Mouse (Mus musculus) liver, embryonic 13.5 days (tissue): ENCODE data around the gene Kctd21. TPM values are rescaled to one million over a fixed set of nuclear protein-coding genes. Genes with fewer than 3 reads are reported as not detected.
A peak's percentile ranks its signal among the peaks of the same experiment; 100 is the strongest.

ENCODE experiments used
- ATAC-seq: fragments of 200-750 bp; cut with Nextera tagmentation; 2 replicates; pipeline ENCODE4 v1.8.0; 2017; ENCODE audit warnings: low read depth, mild to moderate bottlenecking, moderate number of reproducible peaks, moderate library complexity
- DNase-seq: peaks from one replicate; pipeline ENCODE4 v3.0.0; 2022
- H3K27ac ChIP-seq: fragments of 300-500 bp; sonication (generic); 2 replicates; pipeline ENCODE4 v1.5.1; 2015; ENCODE audit warnings: moderate library complexity, mild to moderate bottlenecking, inconsistent platforms
- H3K27me3 ChIP-seq: fragments of 300-500 bp; sonication (generic); 2 replicates; pipeline ENCODE4 v1.6.1; 2015; ENCODE audit warnings: mild to moderate bottlenecking, inconsistent platforms
- H3K36me3 ChIP-seq: fragments of 300-500 bp; sonication (generic); 2 replicates; pipeline ENCODE4 v1.6.1; 2015; ENCODE audit warnings: mild to moderate bottlenecking, inconsistent platforms
- H3K4me1 ChIP-seq: fragments of 300-500 bp; sonication (generic); replicated peaks from 2 replicates; pipeline ENCODE4 v1.6.1; 2015; ENCODE audit warnings: inconsistent platforms
- H3K4me2 ChIP-seq: fragments of 300-500 bp; sonication (generic); 2 replicates; pipeline ENCODE4 v1.6.1; 2015; ENCODE audit warnings: inconsistent platforms, mild to moderate bottlenecking, moderate library complexity
- H3K4me3 ChIP-seq: fragments of 300-500 bp; sonication (generic); replicated peaks from 2 replicates; pipeline ENCODE4 v1.5.1; 2015; ENCODE audit warnings: mild to moderate bottlenecking, inconsistent platforms
- H3K9ac ChIP-seq: fragments of 300-500 bp; sonication (generic); 2 replicates; pipeline ENCODE4 v1.6.1; 2015; ENCODE audit warnings: mild to moderate bottlenecking, inconsistent platforms
- H3K9me3 ChIP-seq: fragments of 300-500 bp; sonication (generic); replicated peaks from 2 replicates; pipeline ENCODE4 v1.6.1; 2016; ENCODE audit warnings: inconsistent platforms
- WGBS: fragments of 180-500 bp; shearing (Covaris S2); methylation state at CpG from one replicate; pipeline ENCODE4 v1.1.7; 2015; ENCODE audit not compliant: insufficient replicate concordance; 5-methylcytosine and 5-hydroxymethylcytosine counted together
- polyA plus RNA-seq: library from polyadenylated mRNA; unstranded; fragments of >200 nt; fragmentation: Nextera tagmentation; extraction: Ambion mirVana; gene quantifications from 2 replicates; pipeline ENCODE4 v1.2.1, GENCODE M21; 2015

The Kctd21 gene
- polyA plus RNA-seq = 0.92 and 1.0 TPM in 2 replicates

DNA sequence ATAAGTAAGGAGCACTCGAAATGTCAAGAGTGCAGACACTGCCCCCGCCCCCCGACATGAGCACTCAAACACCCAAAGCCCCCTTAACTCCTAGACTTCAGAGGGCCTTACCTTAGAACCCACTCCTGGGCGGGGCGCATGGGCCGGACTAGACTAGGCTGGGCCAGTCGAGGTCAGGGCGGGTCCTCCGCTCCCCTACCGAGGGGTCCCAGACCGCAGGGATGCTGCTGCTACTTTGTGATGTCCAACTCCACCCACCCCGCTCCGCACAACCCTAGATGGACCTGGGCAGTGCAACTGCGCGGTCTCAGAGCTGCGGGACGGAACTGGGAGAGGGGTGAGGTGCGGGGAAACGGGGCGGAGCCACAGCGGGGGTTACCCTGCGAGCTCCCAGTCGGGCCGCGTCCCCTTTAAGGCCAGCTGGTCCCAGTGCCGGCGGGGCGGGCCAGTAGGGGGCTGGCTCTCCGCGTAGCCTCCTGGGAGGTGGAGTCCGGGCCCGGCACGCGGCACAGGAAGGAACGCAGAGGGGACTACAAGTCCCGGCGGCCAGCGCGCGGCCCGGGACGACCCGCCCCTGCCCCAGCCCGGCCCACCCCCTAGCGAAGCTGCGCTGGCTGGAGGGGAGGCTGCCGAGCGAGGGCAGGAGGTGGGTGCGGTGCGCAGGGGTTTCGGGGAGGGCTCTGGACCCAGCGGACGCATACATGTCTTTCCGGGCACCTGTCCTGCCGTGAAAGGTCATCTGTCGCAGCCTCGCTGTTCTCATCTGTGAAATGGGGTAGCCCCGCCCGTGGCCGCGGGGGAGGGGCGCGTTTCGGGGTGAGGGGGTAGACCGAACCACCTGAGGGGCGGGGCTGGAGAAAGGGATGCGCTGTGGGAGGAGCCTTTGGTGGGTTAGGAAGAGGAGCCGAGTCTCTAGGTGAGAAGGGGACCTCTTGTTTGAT, at the start of gene Kctd21, which contains the start of gene Usp35:
TSS of gene Kctd21 (plus strand) at position 602 of the 941 bp plus-strand sequence.
TSS of gene Usp35 (minus strand) at position 295 of the 941 bp plus-strand sequence.
- WGBS = 2% methylated on average over 63 of the region's 68 CpGs
- Histone ChIP-seq H3K27me3 (peaks cover 26% of the 10 kb centered on the region), H3K9ac (peak within 1 kb of the TSS; percentile 77), H3K27ac (0 out of 2 replicates have a peak within 1 kb of the TSS, but pooled peaks have one; percentile 18), H3K9me3 (no peaks in the 10 kb centered on the region), H3K4me2 (peak within 1 kb of the TSS; percentile 94), H3K4me3 (peak within 1 kb of the TSS; percentile 79), H3K36me3 (no peaks in the 10 kb centered on the region), H3K4me1 (peaks cover 33% of the 10 kb centered on the region)
- ATAC-seq = peak; percentile 99
- DNase-seq = peak; percentile 92

DNA sequence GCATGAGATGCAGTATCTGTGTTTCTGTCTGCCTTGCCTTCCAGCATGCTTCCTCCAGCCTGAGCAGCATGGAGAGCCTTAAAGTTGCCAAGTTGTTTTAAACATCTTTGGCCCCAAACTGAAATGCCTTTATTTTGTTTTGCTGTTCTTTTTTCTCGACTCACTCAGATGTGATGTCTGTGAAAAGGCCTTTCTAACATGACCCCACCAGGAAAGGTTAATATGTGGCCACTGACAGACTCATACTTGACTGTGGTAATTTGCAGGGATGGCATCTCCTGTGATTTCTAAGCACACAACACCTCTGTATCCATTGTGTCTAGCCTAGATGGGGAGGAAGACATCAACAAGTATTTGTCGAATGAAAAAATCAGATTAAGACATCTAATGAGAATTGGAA, 35.1 kb upstream of the Kctd21 start:
- DNase-seq (no peak), ATAC-seq (no peak)
- Histone ChIP-seq H3K27ac (no peak overlapping the region), H3K27me3 (no peaks in the 10 kb centered on the region), H3K4me2 (no peak overlapping the region), H3K4me1 (no peaks in the 10 kb centered on the region), H3K36me3 (peaks cover 10% of the 10 kb centered on the region; the same call in 1 of the 2 replicates), H3K9ac (no peak overlapping the region), H3K4me3 (no peak overlapping the region), H3K9me3 (no peaks in the 10 kb centered on the region)
- whole genome bisulfite sequencing = 46% methylated on average over 2 of the region's 2 CpGs

GRCm38 (mm10) chr7:97297466-97297865, 34.7 kb upstream of the Kctd21 start:
- WGBS = 4% methylated on average over 2 of the region's 2 CpGs
- DNase-seq (peak; percentile 41), ATAC-seq (no peak)
- Histone ChIP-seq H3K9ac (no peak overlapping the region), H3K4me1 (no peaks in the 10 kb centered on the region), H3K4me3 (no peak overlapping the region), H3K36me3 (peaks cover 14% of the 10 kb centered on the region), H3K9me3 (no peaks in the 10 kb centered on the region), H3K27ac (no peak overlapping the region), H3K27me3 (no peaks in the 10 kb centered on the region), H3K4me2 (no peak overlapping the region)

- ATAC-seq (no peak), DNase-seq (no peak)
- no peak overlapping the region for H3K4me3 ChIP-seq
- H3K9ac ChIP-seq = no peak overlapping the region
- no peak overlapping the region for H3K4me2 ChIP-seq
- H3K36me3 ChIP-seq = peaks cover 19% of the 10 kb centered on the region
- no peaks in the 10 kb centered on the region for H3K4me1 ChIP-seq
- no peaks in the 10 kb centered on the region for H3K9me3 ChIP-seq
- no peak overlapping the region for H3K27ac ChIP-seq
- no peaks in the 10 kb centered on the region for H3K27me3 ChIP-seq
- 74% methylated on average over 2 of the region's 2 CpGs for WGBS
Observed at GRCm38 (mm10) chr7:97298279-97298678, 33.8 kb upstream of the Kctd21 start.

DNA sequence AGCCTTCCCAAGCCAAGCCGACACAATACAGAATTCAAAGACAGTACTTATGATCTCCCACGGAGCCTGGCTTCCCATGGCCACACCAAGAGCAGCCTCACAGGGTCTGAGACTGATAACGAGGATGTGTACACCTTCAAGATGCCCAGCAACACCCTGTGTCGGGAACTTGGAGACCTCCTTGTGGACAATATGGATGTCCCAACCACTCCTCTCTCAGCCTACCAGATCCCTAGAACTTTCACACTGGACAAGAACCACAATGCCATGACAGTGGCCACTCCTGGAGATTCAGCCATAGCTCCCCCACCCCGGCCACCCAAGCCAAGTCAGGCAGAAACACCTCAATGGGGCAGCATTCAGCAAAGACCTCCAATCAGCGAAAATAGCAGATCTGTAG, 33.2 kb upstream of the Kctd21 start:
- Histone ChIP-seq H3K4me3 (no peak overlapping the region), H3K9me3 (no peaks in the 10 kb centered on the region), H3K36me3 (peaks cover 25% of the 10 kb centered on the region), H3K27ac (no peak overlapping the region), H3K27me3 (no peaks in the 10 kb centered on the region), H3K4me1 (no peaks in the 10 kb centered on the region), H3K9ac (no peak overlapping the region), H3K4me2 (no peak overlapping the region)
- 75% methylated on average over 6 of the region's 6 CpGs for WGBS
- ATAC-seq (no peak), DNase-seq (no peak)

GRCm38 (mm10) chr7:97300914-97301313, 31.2 kb upstream of the Kctd21 start:
- H3K4me1 ChIP-seq = 0 out of 2 replicates have a peak, but pooled peaks cover 6% of the 10 kb centered on the region
- no peak for DNase-seq
- H3K9ac ChIP-seq = no peak overlapping the region
- no peak overlapping the region for H3K27ac ChIP-seq
- H3K4me2 ChIP-seq = no peak overlapping the region
- no peak for ATAC-seq
- 26% methylated on average over 2 of the region's 2 CpGs for WGBS
- H3K27me3 ChIP-seq = no peaks in the 10 kb centered on the region
- no peak overlapping the region for H3K4me3 ChIP-seq
- peaks cover 38% of the 10 kb centered on the region for H3K36me3 ChIP-seq
- no peaks in the 10 kb centered on the region for H3K9me3 ChIP-seq

GRCm38 (mm10) chr7:97301321-97301720, 30.8 kb upstream of the Kctd21 start:
- H3K4me2 ChIP-seq = no peak overlapping the region
- H3K9me3 ChIP-seq = no peaks in the 10 kb centered on the region
- H3K27me3 ChIP-seq = no peaks in the 10 kb centered on the region
- 0 out of 2 replicates have a peak, but pooled peaks cover 6% of the 10 kb centered on the region for H3K4me1 ChIP-seq
- ATAC-seq (no peak), DNase-seq (no peak)
- H3K27ac ChIP-seq = no peak overlapping the region
- 73% methylated on average over 8 of the region's 8 CpGs for WGBS
- no peak overlapping the region for H3K9ac ChIP-seq
- no peak overlapping the region for H3K4me3 ChIP-seq
- H3K36me3 ChIP-seq = peaks cover 38% of the 10 kb centered on the region

- Histone ChIP-seq H3K4me3 (no peak overlapping the region), H3K9ac (no peak overlapping the region), H3K27ac (no peak overlapping the region), H3K27me3 (no peaks in the 10 kb centered on the region), H3K4me2 (no peak overlapping the region), H3K9me3 (no peaks in the 10 kb centered on the region), H3K4me1 (0 out of 2 replicates have a peak, but pooled peaks cover 6% of the 10 kb centered on the region), H3K36me3 (peaks cover 38% of the 10 kb centered on the region)
- 64% methylated on average over 4 of the region's 4 CpGs for WGBS
- ATAC-seq (no peak), DNase-seq (no peak)
Observed at GRCm38 (mm10) chr7:97302261-97302660, 29.9 kb upstream of the Kctd21 start.

- Histone ChIP-seq H3K27ac (no peak overlapping the region), H3K36me3 (peaks cover 38% of the 10 kb centered on the region), H3K9ac (no peak overlapping the region), H3K4me1 (0 out of 2 replicates have a peak, but pooled peaks cover 6% of the 10 kb centered on the region), H3K4me3 (no peak overlapping the region), H3K27me3 (no peaks in the 10 kb centered on the region), H3K4me2 (no peak overlapping the region), H3K9me3 (no peaks in the 10 kb centered on the region)
- DNase-seq (no peak), ATAC-seq (no peak)
- WGBS = 71% methylated on average over 4 of the region's 4 CpGs
Observed at GRCm38 (mm10) chr7:97302876-97303275, 29.3 kb upstream of the Kctd21 start.

GRCm38 (mm10) chr7:97303614-97304013, 28.5 kb upstream of the Kctd21 start:
- DNase-seq (no peak), ATAC-seq (no peak)
- Histone ChIP-seq H3K27ac (no peak overlapping the region), H3K4me1 (0 out of 2 replicates have a peak, but pooled peaks cover 6% of the 10 kb centered on the region), H3K27me3 (no peaks in the 10 kb centered on the region), H3K4me2 (no peak overlapping the region), H3K9me3 (no peaks in the 10 kb centered on the region), H3K4me3 (no peak overlapping the region), H3K36me3 (peaks cover 43% of the 10 kb centered on the region), H3K9ac (no peak overlapping the region)
- WGBS = 62% methylated on average over 2 of the region's 2 CpGs

DNA sequence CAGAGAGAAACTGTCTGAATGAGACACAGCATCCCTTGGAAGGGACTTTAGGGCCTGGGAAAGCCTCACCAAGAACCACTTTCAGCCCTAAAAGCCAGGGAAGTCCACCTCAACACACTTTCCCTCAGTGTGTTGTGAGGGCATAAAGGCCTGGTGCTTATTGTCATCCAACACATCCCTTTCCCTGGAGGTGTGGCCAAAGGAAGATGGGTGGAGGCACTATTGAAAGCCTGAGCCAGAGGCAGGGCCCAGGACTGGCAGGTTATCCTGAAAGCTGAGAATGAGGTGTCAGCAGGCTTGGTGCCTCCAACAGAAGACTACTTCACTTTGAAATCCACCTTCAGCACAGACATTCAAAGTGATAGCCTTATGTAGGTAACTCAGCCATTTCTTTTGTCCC, 27.7 kb upstream of the Kctd21 start:
- DNase-seq (no peak), ATAC-seq (no peak)
- no peaks in the 10 kb centered on the region for H3K27me3 ChIP-seq
- H3K4me1 ChIP-seq = 0 out of 2 replicates have a peak, but pooled peaks cover 6% of the 10 kb centered on the region
- peaks cover 42% of the 10 kb centered on the region for H3K36me3 ChIP-seq
- no peak overlapping the region for H3K27ac ChIP-seq
- H3K4me2 ChIP-seq = no peak overlapping the region
- no peak overlapping the region for H3K9ac ChIP-seq
- no peaks in the 10 kb centered on the region for H3K9me3 ChIP-seq
- H3K4me3 ChIP-seq = no peak overlapping the region
